Mouse (Mus musculus) gastrocnemius, adult 2 months (tissue): ENCODE measurements around the gene Rras. TPM values are rescaled to one million over a fixed set of nuclear protein-coding genes. Genes with fewer than 3 reads are reported as not detected.

Experiments
- DNase-seq: peaks from one replicate; pipeline ENCODE4 v3.0.0; 2022
- H3K27ac ChIP-seq: fragments of 200-600 bp; 2 replicates; pipeline ENCODE4 v1.8.1; 2022; ENCODE audit warnings: mild to moderate bottlenecking
- H3K4me3 ChIP-seq: fragments of 200-600 bp; 2 replicates; pipeline ENCODE4 v1.8.1; 2022; ENCODE audit warnings: mild to moderate bottlenecking, moderate library complexity
- CTCF ChIP-seq: fragments of 200-600 bp; IDR thresholded peaks from 2 replicates; pipeline ENCODE4 v1.8.1; 2022; ENCODE audit warnings: antibody characterized with exemption, mild to moderate bottlenecking, moderate library complexity
- intact Hi-C: fragments of 180-260 bp; cut with DNase I; formaldehyde crosslinking; loops from one replicate; pipeline ENCODE4 v1.15.1; 2025
- total RNA-seq, 2 experiments: library from RNA; stranded (reverse); gene quantifications; 2 replicates each; pipeline ENCODE4 v1.2.3; 2021

Gene Rras
- total RNA-seq, 2 experiments from 2014 or later = 22.6 to 25.5 TPM

DNA sequence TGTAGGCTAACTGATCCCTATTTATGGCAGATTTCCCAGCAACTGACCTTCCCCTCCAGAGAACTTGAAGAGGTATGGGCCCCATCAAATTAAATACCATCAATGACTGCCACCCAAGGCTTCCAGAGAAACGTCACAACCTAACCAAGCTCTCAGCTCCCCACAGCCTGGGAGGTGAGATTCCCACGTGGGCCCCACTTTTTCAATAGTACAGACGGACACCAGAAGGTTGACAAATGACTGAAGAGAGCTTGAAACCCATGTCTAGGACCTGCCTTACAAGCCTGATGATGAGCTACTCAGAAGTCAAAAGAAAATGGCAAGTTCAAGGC, 33.0 kb upstream of the Rras start:
- H3K4me3 ChIP-seq = peak overlapping the region; percentile 100
- intact Hi-C loops = loop anchor here (2.0 to 5.0 kb wide), 2 partner anchors 84 to 153 kb away; partner anchors contain the start of genes Flt3l and Gm45713
- H3K27ac ChIP-seq = peak overlapping the region; percentile 100
- no peak for DNase-seq
- TF ChIP-seq CTCF = no peak

DNA sequence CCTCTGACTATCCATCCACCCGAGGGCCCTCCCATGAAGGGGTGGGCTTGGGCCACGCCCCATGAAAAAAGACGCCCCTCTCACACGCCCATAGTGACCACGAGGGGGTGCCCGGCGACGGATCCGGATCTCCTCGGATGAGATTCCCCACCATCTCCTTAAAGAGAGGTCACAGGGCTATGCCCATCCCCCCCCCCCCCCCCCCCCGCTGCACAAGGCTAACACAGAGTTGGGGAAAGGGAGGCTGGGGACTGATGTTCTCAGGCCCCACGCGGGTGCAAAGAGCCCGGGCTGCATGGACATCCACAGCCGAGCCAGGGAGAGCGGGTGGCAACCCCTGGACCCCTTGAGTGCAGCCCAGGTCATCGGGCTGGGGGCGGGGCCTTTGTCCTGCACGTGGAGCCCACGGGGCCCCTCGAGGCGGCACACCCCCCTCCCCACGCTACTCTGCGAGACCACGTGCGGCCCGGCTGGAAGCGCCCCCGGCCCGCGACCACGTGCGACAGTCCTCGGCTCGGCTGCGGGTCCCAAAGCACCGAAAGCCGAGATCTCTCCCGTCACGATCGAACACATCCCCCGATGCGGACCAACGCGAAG, 32.1 kb upstream of the Rras start:
- H3K4me3 ChIP-seq = peak overlapping the region; percentile 100
- H3K27ac ChIP-seq = peak overlapping the region; percentile 100
- peak; percentile 79 for DNase-seq
- intact Hi-C loops = loop anchor here (2.0 kb wide), 2 partner anchors 29 to 83 kb away; no protein-coding TSS in a partner anchor
- TF ChIP-seq CTCF = peak; percentile 39

DNA sequence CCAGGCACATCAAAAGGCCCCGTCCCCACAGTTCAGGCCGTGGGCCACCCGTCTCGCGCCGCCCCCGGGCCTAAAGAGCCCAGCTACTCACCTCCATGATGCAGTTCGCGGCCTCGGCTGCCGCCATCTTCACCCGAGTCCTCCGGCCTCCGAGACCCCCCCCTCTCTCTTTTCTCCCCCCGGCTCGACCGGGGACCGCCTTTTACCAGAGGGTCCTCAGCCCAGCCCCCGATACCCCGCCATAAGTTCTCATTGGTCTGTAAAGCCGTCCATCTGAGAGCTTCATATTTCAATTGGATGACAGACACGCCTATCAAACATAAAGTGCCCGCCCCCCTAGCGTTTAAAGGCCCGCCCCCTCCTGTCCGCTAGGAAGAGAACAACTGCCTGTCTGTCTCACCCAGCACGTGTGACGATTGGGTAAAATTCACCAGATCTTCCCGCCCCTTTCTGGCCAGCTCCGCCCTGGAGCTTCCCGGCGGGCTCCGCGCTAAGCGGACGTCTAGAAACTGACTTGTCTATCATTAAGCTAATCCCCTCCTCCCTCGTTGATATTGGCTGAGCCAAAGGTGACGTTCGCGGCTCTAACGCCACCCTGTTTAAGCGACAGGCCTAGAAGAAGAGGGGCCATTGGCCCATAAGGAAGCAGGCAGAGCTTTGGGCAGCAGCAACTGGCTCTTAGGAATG, 31.4 kb upstream of the Rras start, which contains the start of gene Prmt1:
Gene Prmt1 (minus strand): TSS at position 377 of the 687 bp plus-strand sequence.
- intact Hi-C loops = loop anchor here (2.0 kb wide), 1 partner anchor 28 kb away; no protein-coding TSS in a partner anchor
- peak within 1 kb of the TSS; percentile 100 for H3K27ac ChIP-seq
- peak; percentile 98 for DNase-seq
- 0 out of 2 replicates have a peak, but pooled peaks have one; percentile 3 for TF ChIP-seq CTCF
- H3K4me3 ChIP-seq = peak within 1 kb of the TSS; percentile 100

DNA sequence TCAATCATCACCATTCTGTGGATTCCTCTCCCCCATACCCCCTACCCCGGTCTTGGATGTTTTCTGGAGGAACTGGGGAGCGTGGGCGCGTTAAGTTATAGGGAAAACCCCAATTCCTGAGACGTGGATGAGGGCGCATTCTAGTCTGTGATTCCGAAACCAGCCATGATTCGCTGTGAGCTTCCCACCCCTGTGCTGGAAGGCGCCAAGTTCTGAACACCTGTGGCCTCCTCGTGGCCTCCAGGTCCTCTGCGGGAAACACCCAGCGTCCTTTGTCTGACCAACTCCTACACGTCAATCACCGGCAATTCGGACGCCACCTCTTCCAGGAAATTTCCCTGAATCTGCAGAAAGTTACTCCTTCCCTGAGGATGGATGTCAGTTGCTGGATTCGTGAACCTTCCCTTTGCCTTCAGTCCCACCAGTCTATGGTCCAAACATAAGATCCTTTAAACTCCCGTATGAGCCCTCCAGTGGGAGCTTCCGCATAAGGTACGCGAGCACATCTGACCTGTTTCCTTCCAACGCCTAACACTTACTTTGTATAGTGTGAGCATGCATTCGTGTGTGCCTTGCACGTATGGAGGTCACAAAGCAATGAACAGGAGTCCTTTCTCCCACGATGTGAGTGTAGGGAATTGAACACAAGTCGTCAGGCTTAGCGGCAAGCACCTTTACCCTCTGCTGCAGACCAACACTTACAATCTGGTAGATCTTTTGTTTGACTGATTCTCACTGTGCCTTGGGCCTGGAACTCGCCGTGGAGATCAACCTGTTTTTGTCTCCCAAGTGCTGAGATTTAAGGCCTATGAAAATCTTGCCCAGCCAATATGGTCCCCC, 30.7 kb upstream of the Rras start:
- intact Hi-C loops = loop anchor here (2.0 kb wide), 1 partner anchor 28 kb away; no protein-coding TSS in a partner anchor
- H3K4me3 ChIP-seq = peak overlapping the region; percentile 77
- H3K27ac ChIP-seq = peak overlapping the region; percentile 98
- TF ChIP-seq CTCF = no peak
- DNase-seq = peak; percentile 17

DNA sequence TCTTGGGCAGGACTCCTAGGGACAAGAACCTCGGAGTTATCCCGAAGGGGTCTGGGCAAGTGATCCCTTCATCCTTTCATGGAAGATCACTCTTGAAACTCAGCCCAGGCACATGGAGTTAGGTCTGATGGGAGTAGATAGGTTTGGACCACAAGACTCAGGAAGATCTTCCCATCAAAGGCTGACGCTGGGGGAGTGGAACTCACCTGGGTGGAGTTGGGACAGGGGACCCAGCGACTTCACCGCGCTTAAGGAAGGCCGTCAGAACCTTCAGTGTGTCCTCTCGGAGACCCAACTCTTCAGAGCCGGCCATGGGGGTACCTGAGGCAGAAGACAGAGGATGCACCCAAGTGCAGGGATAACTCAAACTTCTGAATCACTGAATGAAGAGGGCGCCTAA, 21.1 kb upstream of the Rras start:
- DNase-seq = no peak
- intact Hi-C loops = no loop called here
- H3K27ac ChIP-seq = peak overlapping the region; percentile 96
- H3K4me3 ChIP-seq = peak overlapping the region; percentile 75
- TF ChIP-seq CTCF = no peak

DNA sequence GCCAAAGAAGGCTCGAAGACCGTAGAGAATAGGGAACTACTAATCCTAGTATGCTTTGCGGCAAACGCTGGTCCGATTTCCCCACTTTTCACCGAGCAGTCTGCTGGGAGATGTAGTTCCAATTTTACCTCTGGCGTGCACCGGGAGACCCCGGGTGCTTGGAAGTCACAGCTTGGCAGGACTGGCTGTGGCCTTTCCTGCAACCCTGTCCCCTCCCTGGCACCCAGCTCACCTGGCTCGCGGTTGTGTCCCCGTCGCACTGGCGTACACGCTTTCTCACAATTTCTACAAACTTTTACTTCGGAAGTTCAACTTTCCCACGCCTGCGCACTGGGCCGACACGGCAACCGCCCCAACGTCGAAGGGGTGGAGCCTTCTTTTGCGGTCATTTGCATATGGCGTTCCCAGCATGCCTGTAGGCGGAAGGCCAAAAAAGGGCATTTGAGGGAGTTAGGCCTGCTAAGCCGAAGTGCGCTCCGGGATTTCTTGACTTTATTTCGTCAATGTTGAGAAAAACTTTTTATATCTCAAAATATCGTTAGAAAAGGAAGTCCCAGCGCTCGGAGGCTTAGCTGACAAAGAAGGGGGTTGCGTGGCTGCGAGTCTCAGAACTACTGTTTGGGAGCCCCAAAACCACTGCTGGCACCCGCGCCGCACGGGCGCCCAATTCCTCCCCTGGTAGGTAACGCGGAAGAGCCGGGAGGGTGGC, 20.4 kb upstream of the Rras start, which contains the start of gene Irf3:
Gene Irf3 (plus strand): TSS at position 418 of the 709 bp plus-strand sequence.
- H3K27ac ChIP-seq = peak within 1 kb of the TSS; percentile 96
- peak within 1 kb of the TSS; percentile 75 for H3K4me3 ChIP-seq
- intact Hi-C loops = no loop called here
- no peak for TF ChIP-seq CTCF
- peak; percentile 97 for DNase-seq

DNA sequence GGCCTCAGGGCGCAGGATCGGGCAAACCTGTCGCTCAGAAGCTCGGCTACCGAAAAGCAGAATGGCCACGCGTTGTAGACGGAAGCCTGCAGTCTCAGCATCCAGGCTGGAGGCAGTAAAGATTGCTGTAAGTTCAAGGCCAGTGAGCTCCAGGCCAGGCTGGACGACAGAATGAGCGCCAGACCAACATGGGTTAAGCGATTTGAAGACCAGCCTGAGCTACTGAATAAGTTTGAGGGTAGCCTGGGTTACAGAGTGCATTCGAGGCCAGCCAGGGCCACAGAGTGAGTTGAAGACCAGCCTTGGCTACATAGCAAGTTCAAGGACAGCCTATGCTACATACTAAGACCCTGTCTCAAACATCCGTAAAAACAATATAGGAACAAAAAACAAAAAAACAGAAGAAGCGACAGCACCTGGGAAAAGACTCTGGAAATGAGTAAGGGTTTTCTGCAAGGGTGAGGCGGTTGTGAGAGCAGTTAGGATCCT, 19.8 kb upstream of the Rras start:
- intact Hi-C loops = loop anchor here (2.0 kb wide), 1 partner anchor 17 kb away; no protein-coding TSS in a partner anchor
- Histone ChIP-seq H3K27ac (peak overlapping the region; percentile 96), H3K4me3 (peak overlapping the region; percentile 75)
- no peak for TF ChIP-seq CTCF
- DNase-seq = no peak

DNA sequence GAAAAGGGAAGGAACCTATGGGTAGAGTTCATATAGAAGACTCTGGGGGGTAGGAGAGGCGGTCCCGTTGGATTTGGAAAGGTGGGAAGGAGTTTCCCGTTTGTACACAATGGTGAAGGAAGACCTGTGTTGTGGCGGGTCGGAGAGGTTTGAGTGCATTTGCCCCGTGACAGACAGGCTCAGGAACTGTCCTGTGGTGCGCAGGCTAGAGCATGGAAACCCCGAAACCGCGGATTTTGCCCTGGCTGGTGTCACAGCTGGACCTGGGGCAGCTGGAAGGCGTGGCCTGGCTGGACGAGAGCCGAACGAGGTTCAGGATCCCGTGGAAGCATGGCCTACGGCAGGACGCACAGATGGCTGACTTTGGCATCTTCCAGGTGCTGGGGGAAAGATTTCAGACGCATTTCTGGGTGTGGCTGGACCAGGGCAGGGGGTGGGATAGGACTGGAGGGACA, 19.2 kb upstream of the Rras start, which contains the start of gene Bcl2l12:
Gene Bcl2l12 (minus strand): TSS at position 212 of the 455 bp plus-strand sequence.
- no peak for TF ChIP-seq CTCF
- intact Hi-C loops = loop anchor here (2.0 kb wide), 1 partner anchor 16 kb away; no protein-coding TSS in a partner anchor
- Histone ChIP-seq H3K4me3 (peak within 1 kb of the TSS; percentile 75), H3K27ac (peak within 1 kb of the TSS; percentile 96)
- peak; percentile 76 for DNase-seq

DNA sequence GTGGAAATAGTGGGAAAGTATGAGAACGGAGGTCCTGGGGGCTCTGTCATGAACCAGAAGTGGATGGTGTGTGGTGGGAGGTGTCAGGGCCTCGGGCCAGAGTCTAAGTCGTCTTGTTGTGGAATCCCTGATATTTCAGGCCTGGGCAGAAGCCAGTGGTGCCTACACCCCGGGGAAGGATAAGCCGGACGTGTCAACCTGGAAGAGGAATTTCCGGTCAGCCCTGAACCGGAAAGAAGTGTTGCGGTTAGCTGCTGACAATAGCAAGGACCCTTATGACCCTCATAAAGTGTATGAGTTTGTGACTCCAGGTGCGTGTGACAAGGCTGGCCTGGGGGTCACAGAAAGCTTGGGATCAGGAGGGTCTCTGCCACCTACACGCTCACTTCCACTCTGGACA, 18.0 kb upstream of the Rras start:
- intact Hi-C loops = loop anchor here (2.0 kb wide), 1 partner anchor 15 kb away; no protein-coding TSS in a partner anchor
- peak overlapping the region; percentile 49 for H3K4me3 ChIP-seq
- no peak for TF ChIP-seq CTCF
- H3K27ac ChIP-seq = peak overlapping the region; percentile 54
- no peak for DNase-seq

DNA sequence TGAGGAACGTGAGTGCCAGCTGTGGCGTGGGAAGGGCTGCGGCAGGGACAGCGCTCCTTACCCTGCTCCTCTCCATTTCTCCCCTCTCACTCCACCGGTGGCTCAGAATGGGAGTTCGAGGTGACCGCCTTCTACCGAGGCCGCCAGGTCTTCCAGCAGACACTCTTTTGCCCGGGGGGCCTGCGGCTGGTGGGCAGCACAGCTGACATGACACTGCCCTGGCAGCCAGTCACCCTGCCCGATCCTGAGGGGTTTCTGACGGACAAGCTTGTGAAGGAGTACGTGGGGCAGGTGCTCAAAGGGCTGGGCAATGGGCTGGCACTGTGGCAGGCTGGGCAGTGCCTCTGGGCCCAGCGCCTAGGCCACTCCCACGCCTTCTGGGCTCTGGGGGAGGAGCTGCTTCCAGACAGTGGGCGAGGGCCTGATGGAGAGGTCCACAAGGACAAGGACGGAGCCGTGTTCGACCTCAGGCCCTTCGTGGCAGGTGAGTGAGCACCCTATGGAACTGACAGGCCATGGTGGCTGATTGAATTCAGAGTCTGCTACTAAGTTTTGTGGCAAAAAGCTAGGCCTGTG, 17.1 kb upstream of the Rras start:
- no peak for TF ChIP-seq CTCF
- H3K27ac ChIP-seq = peak overlapping the region; percentile 8; the same call in 1 of the 2 replicates
- intact Hi-C loops = no loop called here

DNA sequence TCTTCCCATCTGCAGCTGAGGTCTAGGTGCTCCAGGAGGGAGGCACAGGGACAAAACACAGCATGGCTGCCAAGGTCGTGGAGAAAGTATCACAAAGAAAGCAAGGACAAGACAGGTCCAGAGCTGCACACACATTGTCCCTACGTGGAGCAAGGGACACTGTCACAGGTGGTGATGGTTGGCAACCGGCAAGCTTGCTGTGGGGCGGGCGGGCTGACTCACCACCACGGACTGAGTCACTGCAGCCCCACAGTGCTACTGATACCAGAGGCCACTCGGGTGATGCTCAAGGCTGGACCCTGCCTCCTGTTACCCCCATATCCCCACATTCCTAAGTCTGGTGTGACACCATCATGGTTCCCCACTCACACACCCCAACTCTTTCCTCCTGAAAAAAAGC, 15.3 kb upstream of the Rras start:
- intact Hi-C loops = no loop called here
- DNase-seq = no peak
- Histone ChIP-seq H3K4me3 (no peak overlapping the region), H3K27ac (no peak overlapping the region)
- TF ChIP-seq CTCF = no peak

More for the DNA sequence above, 17.1 kb upstream of the Rras start:
- no peak for DNase-seq
- H3K4me3 ChIP-seq = no peak overlapping the region
